ENCODE assay signal across 16 mouse cellular contexts in the genomic region with DNA sequence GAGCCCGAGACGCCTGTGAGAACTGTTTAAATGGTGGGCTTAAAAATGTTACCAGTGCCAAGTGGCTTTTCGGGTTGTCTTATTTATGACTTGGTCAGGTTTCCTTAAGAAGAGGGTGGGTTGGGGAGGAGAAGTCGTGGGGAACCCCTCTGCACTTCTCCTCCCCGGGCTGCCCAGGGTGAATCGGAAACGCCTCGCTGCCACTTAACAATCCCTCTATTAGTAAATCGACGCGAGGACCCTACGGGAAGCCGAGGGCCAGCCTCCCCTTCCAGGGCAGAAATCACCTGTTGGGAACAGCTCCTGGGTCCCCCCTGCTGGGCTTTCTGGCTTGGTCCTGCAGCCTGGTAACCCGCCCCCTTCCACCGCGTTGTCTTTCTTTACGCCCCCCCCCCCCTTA. TPM values are rescaled to one million over a fixed set of nuclear protein-coding genes. Genes with fewer than 3 reads are reported as not detected.
DNase-seq lines count a peak whose midpoint lies in the region; ATAC-seq and TF ChIP-seq lines count a peak whose summit lies in the region.
"Had no signal": no experiment of that assay in that cellular context is flagged by ENCODE, and none has a peak within 500 bp of the region (broad histone marks: within the 10 kb centered on the region; RNA-seq: fewer than 3 reads in every experiment).

No protein-coding gene starts in this region.

- H3K4me3 ChIP-seq in lung, embryonic 14.5 days (ENCODE audit: low read depth, low read length), result no peak overlapping the region
- H3K4me3 ChIP-seq in embryonic facial prominence, embryonic 14.5 days (ENCODE audit: low read depth, low read length), result peak overlapping the region; percentile 10; the same call in 1 of the 2 replicates
- no peak overlapping the region for H3K4me3 ChIP-seq in limb, embryonic 11.5 days (ENCODE audit: low read depth, low read length)
- H3K4me3 ChIP-seq: left cerebral cortex, adult 2 months had no signal

- peak; percentile 2 for DNase-seq in lung, embryonic 14.5 days
- no peak for DNase-seq in lung, postnatal 14 days
- peak; percentile 4 for DNase-seq in embryonic facial prominence, embryonic 14.5 days (ENCODE audit: low spot score)
- DNase-seq in limb, embryonic 11.5 days (ENCODE audit: low spot score), result peak; percentile 55
- peak; percentile 24 for DNase-seq in retina, postnatal 1 day
- DNase-seq in left cerebral cortex, postnatal 25 days (ENCODE audit: low spot score in 2 of 2), result no peak
- no peak for DNase-seq in layer of hippocampus, postnatal 36 days
- DNase-seq in left cerebral cortex, adult 8-10 months (ENCODE audit: low spot score in 2 of 2), result no peak
- DNase-seq: thymus, adult 2 months had no signal

- no peaks in the 10 kb centered on the region for H3K36me3 ChIP-seq in lung, embryonic 14.5 days (ENCODE audit: insufficient read depth)
- H3K36me3 ChIP-seq in embryonic facial prominence, embryonic 14.5 days (ENCODE audit: control insufficient read depth, insufficient read depth, low read length), result no peaks in the 10 kb centered on the region
- no peaks in the 10 kb centered on the region for H3K36me3 ChIP-seq in limb, embryonic 11.5 days (ENCODE audit: control insufficient read depth, insufficient read depth, low read length)

- no peak overlapping the region for H3K27ac ChIP-seq in lung, embryonic 14.5 days (ENCODE audit: low read depth)
- H3K27ac ChIP-seq in embryonic facial prominence, embryonic 14.5 days (replicated peaks; ENCODE audit: low read depth, low read length), result no peak overlapping the region
- H3K27ac ChIP-seq in limb, embryonic 11.5 days (replicated peaks; ENCODE audit: low read depth, low read length), result no peak overlapping the region
- H3K27ac ChIP-seq: kidney, postnatal 0 days; left cerebral cortex, adult 2 months had no signal

- no peak for ATAC-seq in lung, embryonic 14.5 days (ENCODE audit: insufficient read depth)
- no peak for ATAC-seq in embryonic facial prominence, embryonic 14.5 days (ENCODE audit: low read depth)
- ATAC-seq in limb, embryonic 11.5 days (ENCODE audit: insufficient number of reproducible peaks, low FRiP score, low TSS enrichment, low read depth), result no peak

- 0 out of 2 replicates have a peak, but pooled peaks cover 4% of the 10 kb centered on the region for H3K4me1 ChIP-seq in lung, embryonic 14.5 days (ENCODE audit: insufficient read depth)
- peaks cover 17% of the 10 kb centered on the region for H3K4me1 ChIP-seq in embryonic facial prominence, embryonic 14.5 days (ENCODE audit: control insufficient read depth, insufficient read depth, low read length)
- peaks cover 23% of the 10 kb centered on the region for H3K4me1 ChIP-seq in limb, embryonic 11.5 days (ENCODE audit: control insufficient read depth, insufficient read depth, low read length)

- H3K9me3 ChIP-seq in lung, embryonic 14.5 days (ENCODE audit: low read depth, low read length), result no peaks in the 10 kb centered on the region
- no peaks in the 10 kb centered on the region for H3K9me3 ChIP-seq in embryonic facial prominence, embryonic 14.5 days (ENCODE audit: control insufficient read depth, low read length)
- H3K9me3 ChIP-seq in limb, embryonic 11.5 days (ENCODE audit: control insufficient read depth, low read length), result no peaks in the 10 kb centered on the region

- H3K27me3 ChIP-seq in lung, embryonic 14.5 days (ENCODE audit: insufficient read depth, low read length), result peaks cover 96% of the 10 kb centered on the region
- peaks cover 92% of the 10 kb centered on the region for H3K27me3 ChIP-seq in embryonic facial prominence, embryonic 14.5 days (replicated peaks; ENCODE audit: control insufficient read depth, insufficient read depth, low read length)
- peaks cover 82% of the 10 kb centered on the region for H3K27me3 ChIP-seq in limb, embryonic 11.5 days (ENCODE audit: control insufficient read depth, insufficient read depth, low read length)

- intact Hi-C loops in left cerebral cortex, postnatal 25 days (cut with DNase I), result loop anchor here (10.0 kb wide), 2 partner anchors 645 to 1465 kb away; no protein-coding TSS in a partner anchor

- TF ChIP-seq CTCF in lung, embryonic 14.5 days (IDR thresholded peaks at IDR 0.05; ENCODE audit: low read depth), result no peak

- no peak overlapping the region for H3K4me2 ChIP-seq in lung, embryonic 14.5 days
- peak overlapping the region; percentile 24; the same call in 1 of the 2 replicates for H3K4me2 ChIP-seq in embryonic facial prominence, embryonic 14.5 days (ENCODE audit: low read depth, low read length)
- H3K4me2 ChIP-seq in limb, embryonic 11.5 days (ENCODE audit: low read depth, severe bottlenecking), result no peak overlapping the region

- no peak overlapping the region for H3K9ac ChIP-seq in lung, embryonic 14.5 days
- H3K9ac ChIP-seq in embryonic facial prominence, embryonic 14.5 days (ENCODE audit: low read depth, low read length), result no peak overlapping the region
- no peak overlapping the region for H3K9ac ChIP-seq in limb, embryonic 11.5 days (ENCODE audit: low read length)

- under 1% methylated on average over 17 of the region's 17 CpGs for WGBS in lung, embryonic 14.5 days
- WGBS in embryonic facial prominence, embryonic 14.5 days, result 0% methylated on average over 7 of the region's 17 CpGs
- WGBS in limb, embryonic 11.5 days, result 0% methylated on average over 17 of the region's 17 CpGs

RNA-seq across cellular contexts. Expression of a gene that starts 2.1 kb away (rescaled TPM):
- polyA plus RNA-seq in lung, embryonic 14.5 days (2014; fragmentation: Nextera tagmentation; extraction: Ambion mirVana), result not detected in 2 replicates
- polyA plus RNA-seq in embryonic facial prominence, embryonic 14.5 days (2014; fragmentation: Nextera tagmentation; extraction: Ambion mirVana), result 1.2 and 1.5 TPM in 2 replicates
- polyA plus RNA-seq in limb, embryonic 11.5 days (2014; fragmentation: Nextera tagmentation; extraction: Ambion mirVana), result 0.87 and 0.92 TPM in 2 replicates
- 1 to 10 TPM; 2.5 to 4.1 TPM for total RNA-seq in left cerebral cortex, postnatal 25 days (2021)
- 1 to 10 TPM; 3.6 to 4.1 TPM for total RNA-seq in layer of hippocampus, postnatal 36 days (2021)
- total RNA-seq in left cerebral cortex, adult 8-10 months (2022), result 1 to 10 TPM; 4.9 to 5.9 (median 5.3) TPM
- total RNA-seq: gastrocnemius, postnatal 4 days; heart, postnatal 25 days; megakaryocyte, adult 5-6 weeks; neutrophil, adult 5-6 weeks had no signal
- polyA plus RNA-seq: kidney, postnatal 0 days; liver, embryonic 16.5 days; thymus, adult 2 months had no signal

RNA-seq across cellular contexts. Expression of a gene that starts 42.7 kb away (rescaled TPM):
- 15.0 and 15.9 TPM in 2 replicates for polyA plus RNA-seq in lung, embryonic 14.5 days (2014; fragmentation: Nextera tagmentation; extraction: Ambion mirVana)
- 12.7 and 14.2 TPM in 2 replicates for polyA plus RNA-seq in embryonic facial prominence, embryonic 14.5 days (2014; fragmentation: Nextera tagmentation; extraction: Ambion mirVana)
- 17.0 and 17.8 TPM in 2 replicates for polyA plus RNA-seq in limb, embryonic 11.5 days (2014; fragmentation: Nextera tagmentation; extraction: Ambion mirVana)
- 10 to 100 TPM; 13.3 to 17.5 TPM for total RNA-seq in left cerebral cortex, postnatal 25 days (2021)
- total RNA-seq in layer of hippocampus, postnatal 36 days (2021), result 10 to 100 TPM; 22.8 to 23.9 TPM
- 10 to 100 TPM; 21.0 to 29.3 (median 24.2) TPM for total RNA-seq in left cerebral cortex, adult 8-10 months (2022)

RNA-seq across cellular contexts. Expression of a gene that starts 42.8 kb away (rescaled TPM):
- polyA plus RNA-seq in lung, embryonic 14.5 days (2014; fragmentation: Nextera tagmentation; extraction: Ambion mirVana), result 20.9 and 23.8 TPM in 2 replicates
- 23.8 and 25.5 TPM in 2 replicates for polyA plus RNA-seq in embryonic facial prominence, embryonic 14.5 days (2014; fragmentation: Nextera tagmentation; extraction: Ambion mirVana)
- 23.9 and 25.7 TPM in 2 replicates for polyA plus RNA-seq in limb, embryonic 11.5 days (2014; fragmentation: Nextera tagmentation; extraction: Ambion mirVana)
- total RNA-seq in left cerebral cortex, postnatal 25 days (2021), result 10 to 100 TPM; 26.4 to 28.6 TPM
- 10 to 100 TPM; 26.0 to 27.3 TPM for total RNA-seq in layer of hippocampus, postnatal 36 days (2021)
- total RNA-seq in left cerebral cortex, adult 8-10 months (2022), result 10 to 100 TPM; 25.9 to 28.4 (median 28.0) TPM

RNA-seq across cellular contexts. Expression of a gene that starts 50.9 kb away (rescaled TPM):
- polyA plus RNA-seq in lung, embryonic 14.5 days (2014; fragmentation: Nextera tagmentation; extraction: Ambion mirVana), result 79.2 and 80.9 TPM in 2 replicates
- 90.7 and 98.7 TPM in 2 replicates for polyA plus RNA-seq in embryonic facial prominence, embryonic 14.5 days (2014; fragmentation: Nextera tagmentation; extraction: Ambion mirVana)
- 117 and 119 TPM in 2 replicates for polyA plus RNA-seq in limb, embryonic 11.5 days (2014; fragmentation: Nextera tagmentation; extraction: Ambion mirVana)
- total RNA-seq in left cerebral cortex, postnatal 25 days (2021), result 100 to 1,000 TPM in 1 of 2 experiments, 10 to 100 TPM in 1; 97.8 to 103 TPM
- 100 to 1,000 TPM; 119 to 126 TPM for total RNA-seq in layer of hippocampus, postnatal 36 days (2021)
- total RNA-seq in left cerebral cortex, adult 8-10 months (2022), result 100 to 1,000 TPM in 3 of 4 experiments, 10 to 100 TPM in 1; 88.6 to 104 (median 102) TPM

Comparison
In these comparisons a context has a peak if more than half of its experiments do, and no peak if none do; other contexts are left out.
1. DNase-seq: peak in lung, embryonic 14.5 days (single experiment), embryonic facial prominence, embryonic 14.5 days (single experiment), limb, embryonic 11.5 days (single experiment) and retina, postnatal 1 day (single experiment); none in lung, postnatal 14 days (single experiment), left cerebral cortex, postnatal 25 days (0 of 2), layer of hippocampus, postnatal 36 days (0 of 2) and left cerebral cortex, adult 8-10 months (0 of 2).